Mouse (Mus musculus) CD8-positive naive resting alpha-beta T cell, adult 57 days (primary cell): ENCODE results near the gene Tmem240. TPM values are rescaled to one million over a fixed set of nuclear protein-coding genes. Genes with fewer than 3 reads are reported as not detected.

Experiments
- total RNA-seq: library from RNA; stranded (reverse); gene quantifications from one replicate; pipeline ENCODE4 v1.2.4, GENCODE M21; 2023

The Tmem240 gene
- total RNA-seq = 0.46 TPM

DNA sequence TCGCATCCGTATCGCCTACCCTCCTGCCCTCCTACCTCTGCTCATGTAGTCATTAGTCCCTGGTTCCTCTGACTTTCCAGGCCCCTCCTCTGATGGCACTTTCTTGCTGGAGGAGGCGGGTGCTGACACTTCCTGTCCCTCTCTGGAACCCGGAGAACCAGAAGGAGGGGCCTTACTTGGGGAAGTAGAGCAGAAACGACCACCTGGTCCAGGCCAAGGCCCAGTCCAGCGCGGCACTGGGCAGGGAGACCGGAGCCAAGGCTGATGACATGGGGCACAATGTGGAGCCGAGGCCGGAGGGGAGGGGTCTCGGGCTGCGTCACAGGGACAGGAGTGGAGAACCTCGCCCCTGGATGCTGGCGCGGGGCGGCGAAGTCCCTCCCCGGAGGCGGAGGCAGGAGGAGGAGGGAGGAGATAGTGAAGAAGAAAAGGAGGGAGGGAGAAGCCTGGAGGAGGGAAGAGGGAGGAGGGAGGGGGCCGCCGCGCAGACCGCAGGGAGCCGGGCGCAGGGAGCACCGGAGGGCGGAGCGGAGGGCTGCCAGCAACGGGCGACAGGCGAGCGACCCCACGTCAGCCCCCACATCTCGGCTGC, at the start of gene Tmem240:
Tmem240 (plus strand) TSS at position 451 of the 592 bp plus-strand sequence.

DNA sequence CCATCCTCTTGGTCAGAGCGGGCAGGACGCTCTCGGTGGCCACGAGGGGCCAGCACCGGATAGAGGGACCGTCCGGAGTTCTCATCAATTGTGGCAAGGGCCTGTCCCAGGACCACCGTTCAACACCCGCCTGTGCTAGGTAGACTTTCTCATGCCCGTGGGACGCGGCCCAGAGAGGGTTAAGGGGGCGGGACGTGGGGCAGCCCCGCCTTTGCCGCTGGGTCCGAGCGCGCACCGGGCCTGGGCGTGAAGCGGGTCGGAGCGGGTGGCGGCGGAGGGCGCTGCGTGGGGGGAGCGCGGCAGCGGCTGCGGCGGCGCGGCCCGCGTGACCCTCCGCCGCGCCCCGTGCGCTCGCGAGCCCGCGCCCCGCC, 40.5 kb upstream of the Tmem240 start, which contains the start of gene Fndc10:
Fndc10 (plus strand) TSS at position 232 of the 371 bp plus-strand sequence.

DNA sequence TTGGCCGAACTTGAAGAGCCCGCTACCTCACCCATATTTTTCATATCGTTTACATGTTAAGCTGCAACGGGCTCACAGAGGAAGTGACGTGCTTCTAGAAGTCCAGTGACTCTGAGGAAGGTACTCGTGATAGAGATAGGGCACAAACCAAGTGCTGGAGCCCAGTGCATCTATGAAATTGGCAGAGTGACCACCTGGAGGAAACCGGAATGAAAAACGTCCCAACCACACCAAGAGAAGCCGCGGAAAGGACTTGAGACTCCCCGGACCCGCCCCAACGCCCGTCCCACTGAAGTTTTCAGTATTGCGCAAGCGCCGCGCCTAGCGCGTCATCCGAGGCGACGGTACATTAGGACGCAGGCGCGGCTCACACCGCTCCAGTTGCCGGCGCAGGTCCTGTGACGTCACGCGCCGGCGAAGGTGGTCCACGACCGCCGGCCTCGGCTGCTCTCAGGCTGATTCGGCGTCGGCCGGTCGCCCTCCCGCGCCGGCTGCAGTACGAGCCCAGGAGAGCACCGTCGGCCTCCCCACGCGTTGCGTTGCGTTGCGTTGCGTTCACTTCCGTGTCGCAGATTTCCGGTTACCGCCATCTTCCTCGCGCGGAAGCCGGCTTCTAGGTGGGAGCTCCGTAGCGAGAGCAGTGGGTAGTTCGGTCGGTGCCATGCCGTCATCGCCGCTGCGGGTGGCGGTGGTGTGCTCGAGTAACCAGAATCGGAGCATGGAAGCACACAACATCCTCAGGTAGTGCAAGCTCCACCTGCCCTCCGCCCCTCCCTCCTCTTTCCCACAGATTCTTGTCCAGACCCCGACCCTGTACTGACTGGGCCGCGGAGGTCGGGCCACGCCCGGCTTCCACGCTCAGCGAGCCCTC, 29.6 kb upstream of the Tmem240 start, which contains the start of gene Ssu72:
Ssu72 (plus strand) TSS at position 80 of the 871 bp plus-strand sequence.

DNA sequence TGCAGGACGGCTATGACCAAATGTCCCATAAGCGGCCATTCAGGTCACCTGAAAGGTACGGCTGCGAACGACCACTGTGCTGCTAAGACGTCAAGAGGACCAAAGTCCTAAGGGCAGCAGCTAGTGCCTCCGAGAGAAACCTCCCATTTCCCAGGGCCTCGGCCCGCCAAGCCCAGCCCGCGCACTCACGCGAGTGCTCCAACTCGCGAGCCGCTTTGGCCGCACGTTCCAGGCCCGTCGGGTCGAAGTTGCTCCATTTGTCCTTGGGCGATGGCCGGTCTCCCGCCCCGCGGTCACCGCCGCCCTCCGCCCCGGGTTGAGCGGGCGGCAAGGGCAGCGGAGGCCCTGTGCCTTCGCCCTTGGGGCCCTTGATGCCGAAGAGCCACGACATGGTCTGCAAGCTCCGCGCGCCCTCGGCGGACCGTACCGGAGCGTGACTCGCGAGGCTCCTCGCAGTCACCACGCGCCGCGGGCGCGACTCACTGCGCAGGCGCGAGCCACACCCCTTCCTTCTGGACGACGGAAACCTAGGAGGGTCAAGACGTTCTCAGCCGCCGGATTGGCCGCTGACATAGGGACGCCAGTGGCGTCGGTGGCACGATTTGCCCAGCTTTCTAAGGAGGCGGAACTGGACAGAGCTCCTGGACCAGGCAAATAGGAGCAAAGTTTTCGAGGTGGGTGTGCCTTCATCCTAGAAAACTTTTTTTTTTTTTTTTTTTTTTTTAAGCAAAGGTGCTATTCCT, 26.2 kb downstream of the Tmem240 start, which contains the start of gene Atad3a:
Atad3a (minus strand) TSS at position 481 of the 743 bp plus-strand sequence.

DNA sequence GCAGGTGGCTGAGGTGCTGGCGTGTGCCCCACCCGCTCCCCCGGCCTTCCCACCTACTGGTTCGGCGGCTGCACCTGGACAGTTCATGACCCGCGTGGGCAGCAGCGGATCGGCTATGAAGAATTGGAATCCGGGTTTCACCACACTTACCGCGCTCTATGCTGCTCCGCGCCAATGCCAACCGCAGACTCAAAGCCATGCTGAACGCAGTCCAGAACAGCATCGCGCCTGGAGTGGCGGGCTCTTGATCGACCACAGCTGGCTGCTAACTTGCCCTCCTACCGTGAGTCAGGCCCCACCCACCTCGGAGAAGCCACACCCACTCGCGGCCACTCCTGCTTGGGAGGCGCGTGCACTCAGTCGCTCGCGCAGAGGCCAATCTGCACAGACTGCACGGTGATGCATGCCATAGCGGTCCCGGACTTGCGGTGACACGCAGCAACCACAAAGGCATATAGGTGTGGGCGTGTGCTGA, 39.7 kb downstream of the Tmem240 start, which contains the start of gene Vwa1:
Vwa1 (minus strand) TSS at position 419 of the 475 bp plus-strand sequence.

DNA sequence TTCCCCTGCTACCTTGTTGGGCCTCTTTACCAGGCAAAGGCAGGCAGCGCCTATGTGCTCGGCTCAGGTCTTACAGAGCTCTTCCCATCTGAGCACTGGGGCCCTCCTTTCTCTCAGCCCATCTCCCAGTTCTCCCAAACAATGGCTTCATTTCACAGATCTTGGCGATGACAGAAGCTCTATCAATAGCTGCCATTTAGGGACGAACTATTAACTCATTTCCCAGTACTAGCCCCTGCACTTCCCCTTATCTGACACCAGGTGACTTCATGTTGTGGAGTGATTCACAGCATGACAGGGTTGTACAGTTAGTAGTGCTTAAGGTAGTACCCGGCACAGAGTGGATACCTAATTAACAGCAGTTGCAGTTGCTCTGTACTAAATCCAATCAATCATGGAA, 51.2 kb downstream of the Tmem240 start, which contains the start of gene Tmem88b:
Tmem88b (minus strand) TSS at position 56 of the 400 bp plus-strand sequence.

DNA sequence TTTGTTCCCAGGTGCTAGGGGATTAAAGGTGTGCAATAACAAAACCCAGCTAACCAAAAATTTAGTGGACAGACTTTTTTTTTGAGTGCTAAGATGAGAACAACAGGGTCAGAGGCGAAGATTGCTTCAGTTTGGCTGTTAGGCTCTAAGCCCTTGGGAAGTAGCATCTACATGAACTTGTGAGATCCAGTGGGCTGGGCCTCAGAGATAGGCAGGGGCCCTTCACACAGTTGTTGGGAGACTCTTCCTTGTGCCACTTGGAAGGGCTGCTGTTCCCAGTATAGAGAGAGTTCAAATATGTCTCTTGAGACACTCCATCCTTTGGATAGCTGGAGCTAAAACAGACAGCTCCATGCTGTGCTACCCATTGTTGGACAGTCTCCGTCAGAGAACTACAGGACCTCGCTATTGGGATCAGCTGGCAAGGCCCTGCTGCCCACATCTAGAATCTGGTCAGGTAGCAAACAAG, 55.5 kb downstream of the Tmem240 start, which contains the start of gene Ankrd65:
Ankrd65 (plus strand) TSS at position 419 of the 469 bp plus-strand sequence.

Other genes starting within 250 kb of the Tmem240 start
- gene Gnb1, start 243.4 kb upstream of the Tmem240 start, total RNA-seq = 238 TPM
- 49.7 TPM for gene Nadk, start 172.4 kb upstream of the Tmem240 start, total RNA-seq
- 32.1 TPM for gene Slc35e2, start 133.4 kb upstream of the Tmem240 start, total RNA-seq
- 173 TPM for gene Cdk11b, start 109.9 kb upstream of the Tmem240 start, total RNA-seq
- gene Gm10563, start 89.4 kb upstream of the Tmem240 start, total RNA-seq = not detected
- not detected for gene Mmp23, start 81.4 kb upstream of the Tmem240 start, total RNA-seq
- 43.4 TPM for gene Mib2, start 65.6 kb upstream of the Tmem240 start, total RNA-seq
- gene Fndc10, start 40.5 kb upstream of the Tmem240 start, total RNA-seq = 6.3 TPM
- 66.8 TPM for gene Ssu72, start 30.0 kb upstream of the Tmem240 start, total RNA-seq
- gene Atad3a, start 26.3 kb downstream of the Tmem240 start, total RNA-seq = 54.1 TPM
- gene Vwa1, start 39.9 kb downstream of the Tmem240 start, total RNA-seq = not detected
- not detected for gene Tmem88b, start 51.1 kb downstream of the Tmem240 start, total RNA-seq
- gene Ankrd65, start 55.6 kb downstream of the Tmem240 start, total RNA-seq = not detected
- 42.1 TPM for gene Mrpl20, start 68.1 kb downstream of the Tmem240 start, total RNA-seq
- 224 TPM for gene Ccnl2, start 77.7 kb downstream of the Tmem240 start, total RNA-seq
- gene Aurkaip1, start 96.5 kb downstream of the Tmem240 start, total RNA-seq = 77.3 TPM
- 2.2 TPM for gene Mxra8, start 104.9 kb downstream of the Tmem240 start, total RNA-seq
- gene Dvl1, start 112.6 kb downstream of the Tmem240 start, total RNA-seq = 65.7 TPM
- gene Tas1r3, start 128.6 kb downstream of the Tmem240 start, total RNA-seq = 1.3 TPM
- gene Cptp, start 134.6 kb downstream of the Tmem240 start, total RNA-seq = 16.1 TPM
- 63.0 TPM for gene Ints11, start 134.7 kb downstream of the Tmem240 start, total RNA-seq
- 46.0 TPM for gene Pusl1, start 157.0 kb downstream of the Tmem240 start, total RNA-seq
- gene Acap3, start 157.0 kb downstream of the Tmem240 start, total RNA-seq = 48.0 TPM
- gene Ube2j2, start 209.0 kb downstream of the Tmem240 start, total RNA-seq = 114 TPM
- 3.1 TPM for gene C1qtnf12, start 227.5 kb downstream of the Tmem240 start, total RNA-seq